Mouse (Mus musculus): Measurements from ENCODE around the gene Cd44. TPM values are rescaled to one million over a fixed set of nuclear protein-coding genes. Genes with fewer than 3 reads are reported as not detected.
A peak's percentile ranks its signal among the peaks of the same experiment; 100 is the strongest.

Gene Cd44
- 10 to 100 TPM; 38.3 to 83.6 (median 56.9) TPM for total RNA-seq (2022)

DNA sequence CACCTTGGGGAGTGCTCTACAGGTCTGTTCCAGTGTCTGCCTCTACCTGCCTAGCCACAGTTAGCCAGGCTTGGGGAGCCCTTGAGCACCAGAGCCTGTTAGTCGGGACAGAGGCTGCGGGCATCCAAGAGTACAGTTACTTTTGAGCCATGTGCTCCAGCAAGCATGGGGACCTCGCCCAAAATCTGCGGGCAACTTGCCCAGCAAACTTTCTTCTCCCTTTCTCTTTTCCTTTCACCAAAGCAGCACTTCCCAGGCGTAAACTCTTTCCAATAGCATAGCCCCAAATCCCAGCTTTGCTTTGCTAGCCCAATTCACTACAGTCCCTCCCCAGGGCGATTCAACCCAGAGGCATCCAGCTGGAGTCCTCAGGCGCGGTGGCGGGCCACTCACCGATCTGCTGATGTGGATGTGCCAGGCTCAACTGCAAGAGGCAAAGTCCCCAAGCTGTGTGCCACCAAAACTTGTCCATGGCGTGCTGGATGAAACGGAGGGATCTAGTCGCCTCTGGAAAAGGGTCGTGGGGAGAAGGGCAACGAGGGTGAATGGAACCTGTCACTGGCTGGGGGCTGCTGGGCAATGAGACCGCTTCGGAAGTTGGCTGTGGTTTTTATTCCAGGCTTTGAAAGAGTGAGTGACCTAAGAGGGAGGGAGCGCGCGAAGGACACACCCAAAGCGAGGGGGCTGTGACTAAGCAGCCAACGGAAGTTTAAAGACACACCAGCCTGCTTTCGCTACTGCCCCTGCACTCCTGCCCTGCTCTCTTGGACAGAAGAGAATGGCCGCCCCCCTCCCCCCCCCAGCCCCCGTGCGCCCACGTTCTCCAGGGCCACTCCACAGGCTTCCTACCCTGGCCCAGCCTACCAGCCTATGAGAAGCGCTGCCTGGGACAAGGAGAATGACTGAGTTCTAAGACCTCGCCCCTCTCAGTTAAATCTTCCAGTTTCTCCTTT, at the start of gene Cd44:
Gene Cd44, minus strand, starts transcription at position 791 of the 953 bp plus-strand sequence.
- peak; percentile 68 for DNase-seq

DNA sequence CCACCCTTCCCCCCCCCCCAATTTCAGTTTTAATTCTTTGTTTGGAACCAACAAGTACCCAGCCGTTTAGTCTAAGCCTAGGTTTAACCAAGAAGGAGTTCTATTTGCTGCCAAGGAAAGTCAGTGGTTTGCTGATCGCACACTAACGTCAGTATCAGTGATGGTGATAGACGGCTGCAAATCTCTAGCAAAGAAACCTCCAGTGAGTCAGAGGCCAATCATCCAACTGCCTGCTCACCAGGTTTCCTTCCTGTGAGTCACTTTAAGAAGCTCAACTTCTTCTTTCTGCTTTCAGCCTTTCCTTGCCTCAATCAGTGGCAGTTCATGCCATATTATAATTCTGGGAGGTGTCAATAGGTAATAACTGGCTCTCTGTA, 47.0 kb upstream of the Cd44 start:
- DNase-seq, result no peak

- no peak for DNase-seq
These were observed 46.5 kb upstream of the Cd44 start for GRCm38 (mm10) chr2:102947846-102948480.

DNA sequence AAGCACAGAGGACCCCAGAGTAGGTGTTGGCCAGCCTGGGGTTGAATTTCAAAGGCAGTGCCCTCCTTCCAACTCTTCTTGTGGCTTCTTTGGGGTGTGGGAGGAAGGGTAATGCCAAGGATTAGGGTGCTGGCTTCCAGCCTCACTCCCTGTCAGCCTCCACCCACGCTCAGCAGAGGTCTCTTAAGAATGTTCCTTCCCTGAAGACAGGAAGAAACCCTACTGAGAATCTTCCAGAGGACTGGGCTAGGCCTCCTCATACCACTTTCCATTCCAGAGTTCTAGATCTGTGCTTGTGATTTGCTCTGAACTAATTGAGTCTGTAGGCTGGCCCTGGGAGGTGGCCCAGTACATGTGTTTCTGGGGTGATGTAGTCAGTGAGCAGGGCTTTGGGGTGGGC, 43.6 kb upstream of the Cd44 start:
- no peak for DNase-seq

DNA sequence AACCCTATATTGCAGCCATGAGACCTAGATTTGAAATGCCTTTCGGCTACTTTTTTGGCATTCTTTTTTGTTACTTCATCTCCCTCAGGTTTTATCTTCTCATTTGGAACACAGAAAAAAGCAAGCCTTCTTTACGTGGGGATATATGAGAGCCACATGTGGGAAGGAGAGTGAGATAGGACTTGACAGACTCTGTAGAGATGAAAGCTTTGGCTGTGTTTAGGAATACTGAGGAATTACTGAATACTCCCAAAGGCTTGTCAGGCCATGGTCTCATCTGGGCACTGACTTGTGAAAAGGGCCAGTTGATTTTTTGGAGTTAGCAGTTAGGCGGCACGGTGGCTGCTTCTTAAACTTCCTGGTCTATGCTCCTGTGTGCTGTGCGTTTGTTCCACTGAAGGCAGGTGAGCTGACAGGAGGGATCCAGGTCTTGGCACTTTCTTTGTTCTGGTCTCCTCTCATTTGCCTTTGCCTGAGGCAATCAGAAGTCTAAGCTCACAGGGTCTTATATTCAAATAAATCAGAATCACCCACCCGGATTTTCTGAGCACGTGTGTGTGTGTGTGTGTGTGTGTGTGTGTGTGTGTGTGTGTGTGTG, 43.0 kb upstream of the Cd44 start:
- no peak for DNase-seq

DNA sequence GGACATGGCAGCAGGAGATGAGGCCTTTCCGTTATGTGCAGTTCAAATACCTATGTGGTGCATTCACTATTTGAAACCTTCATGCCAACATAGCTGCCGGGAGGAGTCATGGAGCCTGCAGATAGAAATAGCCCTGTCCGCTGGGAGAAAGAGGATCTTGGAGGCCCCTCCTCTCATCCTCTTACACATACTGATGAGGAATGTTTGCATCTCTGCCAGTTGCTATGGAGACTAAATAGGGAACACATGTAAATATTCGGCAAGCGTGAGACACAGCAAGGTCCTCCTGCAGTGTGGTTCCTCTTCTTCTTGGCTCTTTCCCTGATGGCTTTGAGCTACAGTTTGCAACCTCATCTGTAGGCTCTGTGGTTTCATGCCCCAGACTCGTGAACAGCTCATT, 42.5 kb upstream of the Cd44 start:
- peak; percentile 4 for DNase-seq

DNA sequence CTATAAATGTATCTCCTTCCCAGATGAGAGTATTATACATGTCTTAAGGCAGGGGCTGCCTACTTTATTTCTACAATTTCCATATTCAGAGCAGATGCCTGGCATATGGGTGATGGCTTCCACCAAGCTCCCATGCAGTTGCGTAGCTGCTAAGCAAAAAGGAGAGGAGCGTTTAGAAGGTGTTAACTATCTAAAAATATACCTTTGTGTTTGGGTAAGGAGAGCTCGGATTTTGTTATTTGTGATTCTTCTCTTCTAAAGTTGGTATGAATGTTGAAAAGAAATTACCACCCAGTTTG, 41.3 kb upstream of the Cd44 start:
- no peak for DNase-seq

DNA sequence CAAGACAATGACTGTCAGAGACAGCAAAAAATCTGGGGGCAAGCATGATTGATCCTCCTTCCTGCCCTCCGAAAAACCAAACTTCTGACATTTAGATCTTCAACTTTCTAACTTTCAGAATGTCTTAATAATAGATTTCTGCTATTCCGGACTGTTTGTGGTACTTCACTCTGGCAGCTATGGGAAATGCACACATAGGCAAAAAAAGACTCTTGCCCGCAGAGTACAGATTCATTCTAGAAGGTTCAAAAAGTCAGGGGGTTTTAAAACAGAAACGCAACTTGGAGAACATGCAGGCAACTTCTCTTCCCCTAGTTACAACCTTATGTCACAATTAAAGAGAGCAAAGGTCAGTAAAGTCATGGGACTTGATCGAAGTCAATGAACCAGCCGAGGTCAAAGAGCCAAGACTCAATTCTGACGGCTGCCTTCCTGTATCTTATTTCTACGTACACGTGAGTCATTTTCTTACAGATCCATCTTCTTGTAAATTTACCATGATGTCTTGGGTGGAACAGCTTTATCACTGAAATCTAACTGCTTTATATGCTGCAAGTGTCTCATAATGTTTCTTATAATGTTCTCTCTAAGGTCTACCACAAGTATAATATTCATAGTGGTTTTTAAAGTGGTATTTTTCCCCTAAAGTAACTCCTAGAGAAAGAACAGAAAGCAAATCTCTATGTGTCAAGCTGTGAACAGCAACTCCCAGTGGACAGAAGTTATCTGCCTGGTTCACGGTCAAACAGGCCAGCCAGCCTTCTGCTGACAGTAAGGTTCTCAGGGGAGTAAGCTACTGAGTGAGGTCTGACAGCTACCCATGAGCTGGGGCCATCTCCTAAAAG, 40.7 kb upstream of the Cd44 start:
- no peak for DNase-seq

- DNase-seq, result no peak
These were observed 39.4 kb upstream of the Cd44 start for GRCm38 (mm10) chr2:102940813-102941361.

- no peak for DNase-seq
These were observed 38.7 kb upstream of the Cd44 start for GRCm38 (mm10) chr2:102940158-102940557.

- DNase-seq, result no peak
These were observed 35.4 kb upstream of the Cd44 start for GRCm38 (mm10) chr2:102936886-102937285.

- DNase-seq, result no peak
These were observed 33.4 kb upstream of the Cd44 start for GRCm38 (mm10) chr2:102934834-102935233.

- DNase-seq, result no peak
These were observed 32.3 kb upstream of the Cd44 start for GRCm38 (mm10) chr2:102933787-102934186.

- no peak for DNase-seq
These were observed 31.7 kb upstream of the Cd44 start for GRCm38 (mm10) chr2:102933142-102933541.

GRCm38 (mm10) chr2:102932667-102933066, 31.2 kb upstream of the Cd44 start:
- DNase-seq, result no peak

DNA sequence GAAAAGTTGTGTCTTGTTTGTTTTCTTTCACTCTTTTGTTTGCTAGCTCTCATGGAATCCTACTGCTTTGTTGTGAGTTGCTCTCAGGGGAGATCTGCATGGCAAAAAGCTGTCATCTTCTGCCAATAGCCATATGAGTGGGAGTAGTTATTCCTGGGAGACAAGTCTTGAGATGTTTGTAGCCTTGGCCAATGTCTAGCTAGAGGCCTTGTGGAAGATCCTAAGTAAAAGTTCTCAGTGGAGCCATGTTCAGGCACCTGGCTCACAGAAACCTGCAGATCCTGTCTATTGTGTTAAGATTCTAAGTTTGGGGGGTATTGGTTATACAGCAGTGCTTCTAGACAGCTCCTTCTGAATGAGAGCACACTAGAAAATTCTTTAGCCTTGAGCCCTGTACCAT, 26.7 kb upstream of the Cd44 start:
- no peak for DNase-seq

DNA sequence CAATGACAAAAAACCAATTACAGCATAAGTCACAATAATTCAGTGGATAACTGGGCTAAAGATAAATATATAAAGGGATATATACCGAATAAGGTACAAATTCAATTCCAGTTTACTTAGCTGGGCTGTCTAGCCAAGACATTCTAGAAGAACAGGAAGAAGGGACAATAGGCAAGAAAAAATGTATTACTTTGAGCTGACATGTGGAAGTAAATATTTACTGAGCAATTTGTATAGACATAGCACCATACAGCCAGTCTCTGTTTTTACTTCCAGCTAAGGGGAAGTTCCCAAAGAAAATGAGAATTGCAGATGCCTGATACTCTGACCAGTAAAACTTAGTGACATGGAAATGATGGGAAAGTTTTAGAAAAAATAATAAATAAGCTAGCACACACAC, 23.0 kb upstream of the Cd44 start:
- no peak for DNase-seq

GRCm38 (mm10) chr2:102923682-102924081, 22.2 kb upstream of the Cd44 start:
- no peak for DNase-seq

GRCm38 (mm10) chr2:102922066-102922465, 20.6 kb upstream of the Cd44 start:
- no peak for DNase-seq

DNA sequence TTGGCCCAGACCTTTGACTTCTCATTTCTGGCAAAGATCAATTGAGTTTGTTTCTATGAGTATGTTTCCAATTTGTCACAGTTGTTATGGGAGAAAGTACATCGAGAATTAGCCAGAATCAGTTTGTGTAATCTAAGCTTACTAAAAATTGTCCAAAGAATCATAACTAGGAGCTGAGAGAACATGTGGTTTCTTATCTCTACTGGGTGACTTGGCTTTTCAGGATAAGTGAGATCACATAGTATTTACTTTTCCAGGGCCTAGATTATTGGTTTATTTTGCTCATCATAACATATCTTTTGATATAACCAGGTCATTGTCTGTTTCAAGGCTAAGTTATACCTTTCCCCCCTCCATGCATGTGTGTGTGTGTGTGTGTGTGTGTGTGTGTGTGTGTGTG, 16.8 kb upstream of the Cd44 start:
- DNase-seq, result no peak

- no peak for DNase-seq
These were observed 15.1 kb upstream of the Cd44 start for GRCm38 (mm10) chr2:102916596-102916995.

DNA sequence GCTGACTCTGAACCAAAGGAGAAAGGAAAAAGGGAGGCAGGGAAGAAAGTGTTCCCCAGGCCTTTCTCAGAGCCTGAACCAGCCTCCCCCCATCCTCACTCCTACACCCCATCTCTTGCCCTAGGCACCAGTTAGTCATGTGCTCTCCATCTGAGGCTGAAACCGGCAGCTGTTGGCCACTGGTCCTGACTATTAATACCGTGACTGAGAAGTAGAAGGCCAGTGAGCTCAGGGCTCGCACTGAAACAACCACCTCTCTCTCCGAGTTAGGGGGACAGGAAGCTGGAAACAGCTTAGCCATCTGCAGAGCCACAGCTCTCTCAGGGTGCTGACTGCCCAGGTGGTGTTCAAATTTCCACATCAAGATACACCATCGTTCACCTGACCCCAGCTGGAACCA, 13.2 kb upstream of the Cd44 start:
- DNase-seq, result no peak

Data from adrenal gland, adult 8-10 months (tissue).